Mouse (Mus musculus): ENCODE results near the gene Cse1l. TPM values are rescaled to one million over a fixed set of nuclear protein-coding genes. Genes with fewer than 3 reads are reported as not detected.

Cse1l gene
- 66.2 and 73.9 TPM in 2 replicates for polyA plus RNA-seq (2012; rRNA removed)

GRCm38 (mm10) chr2:166905711-166906522, at the start of gene Cse1l:
TSS of gene Cse1l (plus strand) at chr2:166906040.

Other genes starting within 250 kb of the Cse1l start
- gene Prex1, start 192.2 kb upstream of the Cse1l start, polyA plus RNA-seq (2012; rRNA removed), result 38.0 and 56.5 TPM in 2 replicates
- 11.4 and 11.6 TPM in 2 replicates for gene Trp53rkb, start 113.5 kb upstream of the Cse1l start, polyA plus RNA-seq (2012; rRNA removed)
- 8.8 and 10.6 TPM in 2 replicates for gene Arfgef2, start 100.5 kb upstream of the Cse1l start, polyA plus RNA-seq (2012; rRNA removed)
- gene Stau1, start 90.3 kb downstream of the Cse1l start, polyA plus RNA-seq (2012; rRNA removed), result 72.8 and 75.3 TPM in 2 replicates
- gene Ddx27, start 109.2 kb downstream of the Cse1l start, polyA plus RNA-seq (2012; rRNA removed), result 43.3 and 43.7 TPM in 2 replicates
- 13.5 and 14.8 TPM in 2 replicates for gene Znfx1, start 157.0 kb downstream of the Cse1l start, polyA plus RNA-seq (2012; rRNA removed)